Mouse (Mus musculus) heart, postnatal 0 days (tissue): ENCODE measurements around the gene Rps11.
"Not testable (repeated sequence)": the region's sequence is repeated elsewhere in the genome, so short reads cannot be mapped to it uniquely, and the experiment has no call there.

Source experiments
- CTCF ChIP-seq: IDR thresholded peaks from 2 replicates; pipeline ENCODE4 v1.5.1; 2016; ENCODE audit warnings: antibody characterized with exemption, control low read depth, low read depth
- EP300 ChIP-seq: IDR thresholded peaks from 2 replicates; pipeline ENCODE4 v1.6.1; 2016; ENCODE audit warnings: antibody characterized with exemption, low read depth

DNA sequence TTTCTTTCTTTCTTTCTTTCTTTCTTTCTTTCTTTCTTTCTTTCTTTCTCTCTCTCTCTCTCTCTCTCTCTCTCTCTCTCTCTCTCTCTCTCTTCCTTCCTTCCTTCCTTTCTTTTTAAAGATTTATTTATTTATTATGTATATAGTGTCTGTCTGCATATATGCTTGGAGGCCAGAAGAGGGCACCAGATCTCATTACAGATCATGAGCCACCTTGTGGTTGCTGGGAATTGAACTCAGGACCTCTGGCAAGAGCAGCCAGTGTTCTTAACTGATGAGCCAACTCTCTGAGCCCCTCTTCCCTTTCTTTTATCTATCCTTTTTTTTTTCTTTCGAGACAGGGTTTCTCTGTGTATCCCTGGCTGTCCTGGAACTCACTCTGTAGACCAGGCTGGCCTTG is 49.5 kb upstream of the Rps11 start:
- peak; percentile 43 for TF ChIP-seq CTCF
- not testable (repeated sequence) for TF ChIP-seq EP300
